Mouse (Mus musculus) midbrain, embryonic 16.5 days (tissue): ENCODE measurements around the gene Ccdc80. TPM values are rescaled to one million over a fixed set of nuclear protein-coding genes. Genes with fewer than 3 reads are reported as not detected.

Experiments used
- ATAC-seq: fragments of 200-750 bp; cut with Nextera tagmentation; 2 replicates; pipeline ENCODE4 v1.8.0; 2017; ENCODE audit warnings: moderate TSS enrichment
- H3K27ac ChIP-seq: fragments of 300-500 bp; sonication (generic); 2 replicates; pipeline ENCODE4 v1.5.1; 2014; ENCODE audit warnings: mild to moderate bottlenecking, low read length, mixed read lengths
- H3K27me3 ChIP-seq: fragments of 300-500 bp; sonication (generic); 2 replicates; pipeline ENCODE4 v1.6.1; 2014; ENCODE audit warnings: low read depth, low read length, mixed read lengths; ENCODE audit not compliant: control insufficient read depth, insufficient read depth
- H3K36me3 ChIP-seq: fragments of 300-500 bp; sonication (generic); 2 replicates; pipeline ENCODE4 v1.6.1; 2014; ENCODE audit warnings: mild to moderate bottlenecking, low read length, moderate library complexity, mixed read lengths; ENCODE audit not compliant: control insufficient read depth, insufficient read depth
- H3K4me1 ChIP-seq: fragments of 300-500 bp; sonication (generic); 2 replicates; pipeline ENCODE4 v1.6.1; 2014; ENCODE audit warnings: mild to moderate bottlenecking, low read length, mixed read lengths; ENCODE audit not compliant: control insufficient read depth, insufficient read depth
- H3K4me2 ChIP-seq: fragments of 300-500 bp; sonication (generic); 2 replicates; pipeline ENCODE4 v1.6.1; 2014; ENCODE audit warnings: mild to moderate bottlenecking, low read length, mixed read lengths
- H3K4me3 ChIP-seq: fragments of 300-500 bp; sonication (generic); 2 replicates; pipeline ENCODE4 v1.5.1; 2014; ENCODE audit warnings: low read depth, mild to moderate bottlenecking, low read length, moderate library complexity, mixed read lengths
- H3K9ac ChIP-seq: fragments of 300-500 bp; sonication (generic); 2 replicates; pipeline ENCODE4 v1.6.1; 2014; ENCODE audit warnings: low read depth, low read length, mixed read lengths
- H3K9me3 ChIP-seq: fragments of 300-500 bp; sonication (generic); replicated peaks from 2 replicates; pipeline ENCODE4 v1.6.1; 2014; ENCODE audit warnings: mild to moderate bottlenecking, low read length, mixed read lengths; ENCODE audit not compliant: control insufficient read depth, poor library complexity, severe bottlenecking
- WGBS: fragments of 180-500 bp; shearing (Covaris S2); extraction: QIAGEN DNeasy Blood & Tissue Kit; methylation state at CpG from one replicate; pipeline ENCODE4 v1.1.7; 2014; 5-methylcytosine and 5-hydroxymethylcytosine counted together
- polyA plus RNA-seq: library from polyadenylated mRNA; unstranded; fragments of >200 nt; fragmentation: Nextera tagmentation; extraction: Ambion mirVana; gene quantifications from 2 replicates; pipeline ENCODE4 v1.2.1, GENCODE M21; 2015

Gene Ccdc80
- 8.2 TPM in 2 replicates for polyA plus RNA-seq

DNA sequence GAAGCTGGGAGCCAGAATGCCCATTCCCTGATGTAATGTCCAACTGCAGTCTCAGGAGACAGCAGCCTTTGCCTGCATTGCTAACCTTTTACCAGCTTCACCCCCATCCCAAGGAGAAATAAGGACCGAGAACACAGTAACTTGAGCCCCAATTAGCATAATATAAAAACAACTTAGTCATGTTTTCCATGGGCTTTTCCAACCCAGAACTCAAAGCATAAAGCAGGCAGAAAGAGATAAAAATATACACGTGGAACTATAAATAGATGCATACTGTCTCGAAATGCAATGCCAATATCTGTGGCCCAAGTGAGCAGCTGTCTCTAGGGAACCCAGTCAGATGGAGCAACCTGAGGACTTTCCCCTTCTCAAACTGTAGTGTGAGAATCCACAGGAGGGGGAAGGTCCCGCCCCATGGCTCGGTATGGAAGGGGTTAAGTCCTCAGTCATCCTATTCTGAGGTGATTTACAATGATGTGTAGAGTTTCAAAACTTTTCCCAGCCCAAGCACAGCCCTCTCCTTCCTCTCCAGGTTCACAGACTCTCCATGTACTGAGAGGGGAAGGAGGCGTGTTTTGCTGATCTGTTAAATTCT, at the start of gene Ccdc80:
Ccdc80 (plus strand) TSS at position 266 of the 595 bp plus-strand sequence.
- H3K27me3 ChIP-seq = no peaks in the 10 kb centered on the region
- no peak for ATAC-seq
- H3K9ac ChIP-seq = peak within 1 kb of the TSS; percentile 58; the same call in 1 of the 2 replicates
- H3K4me1 ChIP-seq = peaks cover 3% of the 10 kb centered on the region; the same call in 1 of the 2 replicates
- H3K4me3 ChIP-seq = peak within 1 kb of the TSS; percentile 35
- peak within 1 kb of the TSS; percentile 63 for H3K4me2 ChIP-seq
- H3K9me3 ChIP-seq = no peaks in the 10 kb centered on the region
- no peak within 1 kb of the TSS for H3K27ac ChIP-seq
- H3K36me3 ChIP-seq = no peaks in the 10 kb centered on the region
- WGBS = 38% methylated on average over 6 of the region's 6 CpGs

DNA sequence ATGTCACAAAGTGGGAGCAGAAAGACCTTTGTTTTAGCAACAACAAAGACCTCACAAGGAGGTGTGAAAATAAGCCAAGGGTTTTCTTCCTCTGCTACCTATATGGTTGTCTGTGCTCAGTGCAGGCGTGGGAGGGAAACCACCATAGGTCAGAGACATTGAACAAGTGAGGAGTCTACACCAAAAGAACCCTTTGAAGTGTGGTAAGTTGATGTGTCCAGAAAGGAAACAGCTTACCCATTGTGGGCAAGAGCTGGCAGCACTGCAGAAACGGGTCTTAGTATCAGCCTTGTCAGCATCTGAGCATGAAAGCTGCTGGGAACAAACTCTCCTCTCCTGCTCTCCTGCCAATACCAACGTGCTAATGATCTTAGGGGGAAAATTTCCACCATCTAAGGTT, 48.4 kb upstream of the Ccdc80 start:
- no peak overlapping the region for H3K4me3 ChIP-seq
- H3K4me2 ChIP-seq = no peak overlapping the region
- no peaks in the 10 kb centered on the region for H3K9me3 ChIP-seq
- no peak overlapping the region for H3K27ac ChIP-seq
- no peaks in the 10 kb centered on the region for H3K4me1 ChIP-seq
- no peaks in the 10 kb centered on the region for H3K36me3 ChIP-seq
- H3K27me3 ChIP-seq = no peaks in the 10 kb centered on the region
- 59% methylated on average over 3 of the region's 3 CpGs for WGBS
- no peak overlapping the region for H3K9ac ChIP-seq
- no peak for ATAC-seq

GRCm38 (mm10) chr16:45057222-45057621, 36.0 kb upstream of the Ccdc80 start:
- no peaks in the 10 kb centered on the region for H3K27me3 ChIP-seq
- no peaks in the 10 kb centered on the region for H3K4me1 ChIP-seq
- no peak overlapping the region for H3K4me2 ChIP-seq
- WGBS = 95% methylated on average over 7 of the region's 7 CpGs
- H3K9me3 ChIP-seq = no peaks in the 10 kb centered on the region
- no peak for ATAC-seq
- no peak overlapping the region for H3K9ac ChIP-seq
- no peaks in the 10 kb centered on the region for H3K36me3 ChIP-seq
- H3K4me3 ChIP-seq = no peak overlapping the region
- H3K27ac ChIP-seq = no peak overlapping the region

GRCm38 (mm10) chr16:45057922-45058321, 35.3 kb upstream of the Ccdc80 start:
- Histone ChIP-seq H3K4me3 (no peak overlapping the region), H3K9ac (no peak overlapping the region)
- WGBS = 83% methylated on average over 4 of the region's 4 CpGs

DNA sequence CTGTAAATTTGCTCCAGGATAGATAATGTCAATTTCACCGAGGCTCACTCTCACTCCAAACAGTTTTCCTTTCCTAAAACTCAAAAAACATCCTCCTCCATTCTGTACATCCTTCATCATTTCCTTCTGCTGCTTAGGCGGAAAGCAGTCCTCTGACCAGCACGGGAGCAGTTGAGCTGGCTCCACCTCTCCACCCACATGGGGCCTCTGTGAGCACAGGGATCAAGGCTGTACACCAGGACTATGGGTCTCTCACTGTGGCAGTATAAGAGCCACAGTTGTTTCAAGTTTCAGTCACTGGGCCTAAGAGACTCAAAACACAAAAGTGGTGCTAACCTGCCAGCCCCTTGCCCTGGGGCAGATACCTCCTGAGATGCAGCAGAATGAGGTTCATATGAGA, 32.1 kb upstream of the Ccdc80 start:
- Histone ChIP-seq H3K36me3 (no peaks in the 10 kb centered on the region), H3K27me3 (no peaks in the 10 kb centered on the region), H3K4me2 (no peak overlapping the region), H3K9ac (no peak overlapping the region), H3K9me3 (no peaks in the 10 kb centered on the region), H3K4me1 (no peaks in the 10 kb centered on the region), H3K27ac (no peak overlapping the region), H3K4me3 (no peak overlapping the region)
- no peak for ATAC-seq
- WGBS = 76% methylated on average over 3 of the region's 3 CpGs

More at GRCm38 (mm10) chr16:45057922-45058321, 35.3 kb upstream of the Ccdc80 start:
- Histone ChIP-seq H3K9me3 (no peaks in the 10 kb centered on the region), H3K4me2 (no peak overlapping the region), H3K36me3 (no peaks in the 10 kb centered on the region), H3K27ac (no peak overlapping the region), H3K4me1 (no peaks in the 10 kb centered on the region), H3K27me3 (no peaks in the 10 kb centered on the region)
- no peak for ATAC-seq

DNA sequence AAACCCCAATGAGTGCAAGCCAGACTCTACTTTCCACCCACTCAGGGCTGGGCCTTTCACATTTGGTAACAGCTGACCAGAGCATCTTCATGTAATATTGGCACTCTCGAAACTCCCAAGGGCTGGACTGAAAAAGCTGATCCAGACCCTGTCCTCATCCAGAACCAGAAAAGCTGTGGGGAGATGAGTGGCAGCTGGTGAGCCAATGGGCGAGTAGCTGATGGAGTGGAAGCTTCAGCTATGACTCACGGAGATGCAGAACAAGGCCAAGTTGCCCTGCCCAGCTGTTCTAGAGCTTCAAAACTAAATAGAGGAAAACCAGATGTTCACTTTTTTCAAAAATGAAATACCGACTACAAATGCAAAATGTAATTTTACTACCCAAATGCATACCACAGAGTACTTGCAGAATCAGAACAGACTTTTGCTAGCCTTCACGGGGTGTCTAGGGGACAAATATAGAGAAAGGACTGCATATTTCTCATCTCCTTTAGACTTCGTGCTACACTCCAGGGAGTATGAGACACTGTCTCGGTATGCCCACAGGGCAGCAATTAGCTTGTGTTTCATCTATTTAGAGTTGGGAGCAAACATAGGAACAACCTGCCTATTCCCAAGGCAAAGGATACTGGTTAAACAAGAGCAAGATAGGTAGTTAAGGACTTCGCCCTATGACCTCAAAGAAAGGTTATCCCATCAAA, 22.7 kb upstream of the Ccdc80 start:
- WGBS = 89% methylated on average over 8 of the region's 8 CpGs

DNA sequence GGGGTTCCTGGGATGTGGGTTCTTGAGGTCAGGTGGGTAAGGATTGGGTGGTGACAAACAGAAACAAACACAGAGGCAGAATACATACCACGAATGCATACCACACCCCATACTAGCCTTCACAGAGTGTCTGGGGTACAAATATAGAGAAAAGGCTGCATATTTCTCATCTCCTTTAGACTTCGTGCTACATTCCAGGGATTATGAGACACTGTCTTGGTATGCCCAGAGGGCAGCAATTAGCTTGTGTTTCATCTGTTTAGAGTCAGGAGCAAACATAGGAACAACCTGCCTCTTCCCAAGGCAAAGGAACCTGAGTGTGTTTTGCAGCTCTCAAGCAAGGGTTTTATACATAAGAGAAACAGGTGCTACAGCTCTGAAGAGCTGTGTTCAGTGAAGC, 21.8 kb upstream of the Ccdc80 start:
- no peak for ATAC-seq
- 77% methylated on average over 2 of the region's 2 CpGs for WGBS
- Histone ChIP-seq H3K27me3 (no peaks in the 10 kb centered on the region), H3K4me3 (no peak overlapping the region), H3K9ac (no peak overlapping the region), H3K4me1 (no peaks in the 10 kb centered on the region), H3K4me2 (no peak overlapping the region), H3K9me3 (no peaks in the 10 kb centered on the region), H3K36me3 (no peaks in the 10 kb centered on the region), H3K27ac (no peak overlapping the region)

More for the DNA sequence above, 22.7 kb upstream of the Ccdc80 start:
- ATAC-seq = no peak
- H3K4me2 ChIP-seq = no peak overlapping the region
- H3K27ac ChIP-seq = no peak overlapping the region
- no peaks in the 10 kb centered on the region for H3K36me3 ChIP-seq
- no peak overlapping the region for H3K9ac ChIP-seq
- no peaks in the 10 kb centered on the region for H3K4me1 ChIP-seq
- H3K4me3 ChIP-seq = no peak overlapping the region
- no peaks in the 10 kb centered on the region for H3K27me3 ChIP-seq
- H3K9me3 ChIP-seq = no peaks in the 10 kb centered on the region

DNA sequence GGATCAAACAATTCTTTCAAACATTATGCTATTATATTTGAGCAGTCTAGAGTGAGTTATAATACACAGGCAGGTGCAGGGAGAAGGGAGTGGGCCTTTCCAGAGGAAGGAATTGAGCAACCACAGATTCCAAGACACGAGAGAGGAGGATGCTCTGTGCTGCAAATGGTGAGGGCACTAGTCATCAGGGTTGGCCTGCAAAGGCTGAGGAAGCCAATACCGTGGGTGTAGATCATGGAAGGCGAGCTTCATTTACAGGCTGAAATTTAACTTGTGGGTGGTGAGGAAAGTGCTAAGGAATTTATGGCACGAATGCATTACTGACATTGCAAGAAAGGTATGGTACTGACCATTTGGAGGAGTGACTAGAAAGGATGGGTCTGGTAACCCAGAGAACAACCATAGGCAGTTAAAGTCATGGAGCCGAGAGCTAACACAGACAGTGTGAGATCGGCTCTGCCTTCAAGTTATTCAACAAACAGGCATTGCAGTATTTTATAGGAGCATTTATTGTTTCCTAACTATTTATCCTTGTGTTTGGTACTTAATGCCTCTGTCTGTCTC, 15.6 kb upstream of the Ccdc80 start:
- Histone ChIP-seq H3K9me3 (no peaks in the 10 kb centered on the region), H3K4me3 (no peak overlapping the region), H3K9ac (no peak overlapping the region), H3K4me1 (no peaks in the 10 kb centered on the region), H3K27ac (no peak overlapping the region), H3K27me3 (no peaks in the 10 kb centered on the region), H3K4me2 (no peak overlapping the region), H3K36me3 (no peaks in the 10 kb centered on the region)
- WGBS = 92% methylated on average over 6 of the region's 6 CpGs
- no peak for ATAC-seq

DNA sequence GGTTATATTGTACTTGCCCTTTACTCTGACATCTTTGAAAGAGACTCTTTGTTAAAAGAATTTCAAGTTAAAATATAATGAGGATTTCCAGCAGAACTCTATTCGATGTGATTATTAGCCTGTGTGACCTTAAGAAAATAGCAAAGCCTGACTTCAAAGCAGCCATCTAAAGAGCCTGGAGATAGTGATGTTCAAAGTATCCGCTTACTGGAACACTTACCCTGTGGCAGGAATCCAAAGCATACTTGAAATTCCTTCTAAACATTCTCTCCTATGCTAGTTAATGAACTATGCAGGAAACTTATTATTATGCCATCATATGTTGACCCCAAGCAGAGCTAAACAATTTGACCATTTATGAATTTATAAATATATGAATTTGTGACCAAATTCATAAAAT, 13.9 kb upstream of the Ccdc80 start:
- Histone ChIP-seq H3K4me2 (no peak overlapping the region), H3K9me3 (no peaks in the 10 kb centered on the region), H3K4me3 (no peak overlapping the region), H3K27ac (no peak overlapping the region), H3K27me3 (no peaks in the 10 kb centered on the region), H3K36me3 (no peaks in the 10 kb centered on the region), H3K9ac (no peak overlapping the region), H3K4me1 (no peaks in the 10 kb centered on the region)
- WGBS = 52% methylated on average over 2 of the region's 2 CpGs
- ATAC-seq = no peak
